Mouse (Mus musculus): ENCODE results near the gene Idh1.

DNA sequence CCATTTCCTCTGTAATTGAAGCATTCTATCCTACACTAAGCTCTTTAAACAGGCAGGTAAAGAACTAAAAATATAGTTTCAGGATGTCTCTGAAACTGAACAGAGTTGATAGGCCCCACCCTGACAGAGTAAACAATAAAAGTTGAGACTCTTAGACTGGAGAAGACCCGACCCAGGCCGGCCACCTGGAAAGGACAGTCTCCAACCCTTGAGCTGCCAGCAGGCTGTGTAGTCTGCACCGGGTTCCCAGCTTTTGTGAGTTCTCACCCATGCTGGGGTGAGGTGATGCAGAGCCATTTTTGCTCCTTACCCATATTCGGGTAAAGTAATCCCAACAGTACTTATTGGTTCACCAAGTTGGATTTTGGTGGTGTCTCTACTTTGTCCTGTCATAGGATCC is 10.1 kb downstream of the Idh1 start:
- TF ChIP-seq CTCF (IDR thresholded peaks at IDR 0.05; ENCODE audit: low read depth) (no peak), EP300 (IDR thresholded peaks at IDR 0.05; ENCODE audit: low read depth) (no peak)

Data from liver, postnatal 0 days (tissue).